Mouse (Mus musculus) layer of hippocampus, adult 2 months (tissue): ENCODE data around the gene Stau1. TPM values are rescaled to one million over a fixed set of nuclear protein-coding genes. Genes with fewer than 3 reads are reported as not detected.
"Not testable (repeated sequence)": the region's sequence is repeated elsewhere in the genome, so short reads cannot be mapped to it uniquely, and the experiment has no call there.

Source experiments
- DNase-seq, 2 experiments: peaks; one replicate each; pipeline ENCODE4 v3.0.0; 2022; ENCODE audit warnings: low spot score in 2 of 2
- H3K27ac ChIP-seq: fragments of 200-600 bp; 2 replicates; pipeline ENCODE4 v1.8.1; 2022
- H3K4me3 ChIP-seq: fragments of 200-600 bp; 2 replicates; pipeline ENCODE4 v1.8.1; 2022; ENCODE audit warnings: mild to moderate bottlenecking
- CTCF ChIP-seq: fragments of 200-600 bp; conservative IDR thresholded peaks from 2 replicates; pipeline ENCODE4 v1.8.1; 2022; ENCODE audit warnings: antibody characterized with exemption, mild to moderate bottlenecking, moderate library complexity
- total RNA-seq, 2 experiments: library from RNA; stranded (reverse); gene quantifications; 2 replicates each; pipeline ENCODE4 v1.2.3; 2021

Stau1 gene
- total RNA-seq, 2 experiments from 2014 or later: 64.3 to 66.4 TPM

DNA sequence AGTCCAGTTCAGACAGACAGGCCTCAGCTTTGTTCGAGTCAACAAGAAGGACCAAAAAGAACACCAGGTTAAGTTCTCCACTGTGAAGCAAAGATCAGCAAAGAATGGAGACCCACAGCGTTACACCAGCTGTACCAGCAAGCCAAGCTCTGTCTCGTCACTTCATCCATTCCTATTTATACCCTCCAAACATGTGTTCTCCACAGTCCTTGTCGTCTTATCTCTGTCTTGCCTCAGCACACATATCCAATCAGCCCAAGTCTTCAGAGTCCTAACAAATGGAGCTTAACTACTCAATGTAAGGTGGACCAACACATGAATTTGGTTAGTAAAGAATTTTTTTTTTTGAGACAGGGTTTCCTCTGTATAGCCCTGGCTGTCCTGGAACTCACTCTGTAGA, 13.4 kb upstream of the Stau1 start:
- no peak for DNase-seq
- H3K27ac ChIP-seq: no peak overlapping the region
- H3K4me3 ChIP-seq: no peak overlapping the region
- no peak for TF ChIP-seq CTCF

DNA sequence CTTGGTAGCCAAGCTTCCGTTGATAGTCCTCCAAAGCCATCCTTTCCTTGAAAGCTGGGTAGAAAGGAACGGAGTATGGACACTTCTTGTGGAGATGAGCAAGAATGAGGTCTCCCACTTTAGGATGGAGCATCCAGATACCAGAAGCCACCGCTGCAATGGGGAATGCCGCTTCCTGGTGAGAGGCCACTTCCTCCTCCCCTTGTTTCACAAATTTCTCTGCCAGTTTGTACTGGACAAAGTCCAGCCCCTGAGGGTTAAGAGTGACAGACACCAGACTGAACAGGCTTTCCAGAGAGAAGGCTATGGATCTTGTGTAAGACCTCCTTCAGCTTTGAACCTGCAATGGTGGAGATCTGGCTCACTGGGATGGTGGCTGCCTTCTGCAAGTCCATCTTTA, 11.5 kb upstream of the Stau1 start:
- DNase-seq, H3K4me3 ChIP-seq, H3K27ac ChIP-seq: not testable (repeated sequence)

DNA sequence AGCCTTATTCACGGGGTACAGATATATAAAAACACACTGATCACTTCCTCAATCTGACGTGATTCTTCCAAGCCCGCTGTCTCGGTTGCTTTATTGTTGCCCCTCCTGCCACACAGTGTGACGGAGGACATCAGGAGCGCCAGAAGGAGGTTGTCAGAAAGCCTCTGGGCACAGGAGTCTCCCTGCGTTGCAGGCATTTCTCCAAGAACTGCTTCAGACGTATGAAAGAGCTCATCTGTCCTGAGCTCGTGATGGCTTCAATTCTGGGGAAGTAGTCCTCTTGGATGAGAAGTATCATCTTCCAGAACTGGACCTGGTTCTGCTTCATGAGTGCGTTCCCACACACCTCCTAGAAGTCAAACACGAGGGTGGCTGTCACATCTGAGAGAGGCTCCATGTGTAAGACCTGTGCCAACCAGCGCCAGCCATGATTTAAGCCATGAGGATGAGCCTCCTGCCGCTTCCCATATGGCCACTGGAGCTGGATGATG, 10.9 kb upstream of the Stau1 start:
- no peak for DNase-seq
- TF ChIP-seq CTCF: no peak
- H3K4me3 ChIP-seq: no peak overlapping the region
- H3K27ac ChIP-seq: no peak overlapping the region

DNA sequence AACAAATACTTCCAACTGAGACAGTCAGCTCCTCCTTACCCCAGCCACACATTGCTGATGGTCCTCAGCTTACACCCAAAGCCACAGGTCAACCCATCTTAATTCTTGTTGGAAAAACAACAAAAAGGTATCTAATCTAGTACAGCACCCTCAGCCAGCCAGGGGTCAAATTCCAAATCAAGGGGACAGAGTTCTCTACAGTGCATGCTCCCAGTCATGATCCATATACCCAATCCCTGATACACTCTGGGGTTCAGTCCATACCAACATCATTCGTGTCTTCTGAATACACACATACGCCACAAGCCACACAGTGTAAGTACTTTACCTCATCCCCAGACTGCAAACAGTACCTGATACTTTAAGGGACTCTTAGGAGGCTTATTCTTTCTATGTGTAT, 10.3 kb upstream of the Stau1 start:
- TF ChIP-seq CTCF: no peak
- DNase-seq: no peak
- no peak overlapping the region for H3K4me3 ChIP-seq
- no peak overlapping the region for H3K27ac ChIP-seq

DNA sequence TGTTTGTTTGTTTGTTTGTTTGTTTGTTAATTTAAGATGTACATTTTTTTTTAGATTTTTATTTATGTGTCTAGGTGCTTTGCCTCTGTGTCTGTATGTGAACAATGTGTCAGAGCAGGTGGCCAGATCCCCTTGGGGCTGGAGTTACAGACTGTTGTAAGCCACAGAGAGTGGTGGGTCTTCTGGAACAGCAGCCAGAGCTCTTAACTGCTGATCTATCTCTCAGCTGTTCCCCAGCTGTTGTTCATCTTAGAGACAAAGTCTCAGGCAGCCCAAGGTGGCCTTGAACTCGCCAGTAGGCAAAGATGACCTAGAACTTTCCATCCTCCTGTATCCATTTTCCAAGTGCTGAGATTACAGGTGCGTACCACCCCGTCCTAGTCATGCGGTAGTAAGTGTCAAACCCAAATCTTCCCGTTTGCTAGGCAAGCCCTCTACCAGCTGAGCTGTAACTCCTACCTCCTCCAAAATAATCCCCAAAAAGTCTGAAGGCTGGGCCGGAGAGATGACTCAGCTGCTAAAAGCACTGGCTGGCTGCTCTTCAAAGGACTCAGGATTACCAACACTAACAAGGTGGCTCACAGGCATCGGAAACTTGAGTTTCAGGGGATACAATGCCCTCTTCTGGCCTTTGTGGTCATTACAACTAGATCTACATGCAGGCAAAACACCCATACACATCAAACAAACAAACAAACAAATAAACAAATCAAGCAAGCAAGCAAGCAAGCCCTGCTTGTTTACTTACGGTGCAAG, 8.2 kb upstream of the Stau1 start:
- Histone ChIP-seq H3K27ac (no peak overlapping the region), H3K4me3 (no peak overlapping the region)
- TF ChIP-seq CTCF: peak; percentile 92
- peak; percentile 74 to 77 for DNase-seq

DNA sequence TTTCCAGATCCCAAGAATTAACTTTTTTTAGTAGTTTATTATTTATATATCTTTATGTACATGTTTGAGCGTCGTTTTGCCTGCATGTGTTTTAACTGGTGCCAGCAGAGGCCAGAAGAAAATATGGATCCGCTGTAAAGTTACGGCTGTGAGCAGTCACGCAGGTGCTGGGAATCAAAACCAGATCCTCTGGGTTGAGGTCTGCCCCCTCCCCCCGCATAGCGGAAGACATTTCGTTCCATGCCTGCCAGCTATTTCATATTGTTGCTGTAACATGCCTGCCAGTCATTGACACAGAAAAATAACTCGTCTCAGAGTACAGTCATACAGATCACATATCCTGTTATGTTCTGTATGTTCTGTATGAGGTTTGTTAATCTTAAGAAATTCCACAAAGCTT, 5.4 kb upstream of the Stau1 start:
- no peak for TF ChIP-seq CTCF
- no peak for DNase-seq
- no peak overlapping the region for H3K4me3 ChIP-seq
- no peak overlapping the region for H3K27ac ChIP-seq

DNA sequence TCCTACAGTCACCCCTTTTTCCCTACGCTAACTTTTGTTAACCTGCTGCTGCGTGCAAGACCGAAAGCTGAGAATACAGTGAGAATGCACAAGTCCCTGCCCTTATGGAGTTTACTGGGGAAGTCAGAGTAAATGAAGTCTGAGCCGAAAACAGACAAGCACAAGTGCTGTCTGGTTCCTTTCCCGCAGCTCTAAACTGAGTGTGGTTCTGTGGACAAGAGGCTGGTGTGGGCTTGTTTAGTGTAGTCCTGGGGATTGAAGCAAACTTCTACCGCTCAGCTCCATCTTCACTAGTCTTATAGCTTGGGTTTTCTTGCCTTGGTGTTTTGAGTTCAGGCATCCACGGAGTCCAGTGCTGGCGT, 415 bp upstream of the Stau1 start:
- Histone ChIP-seq H3K4me3 (peak overlapping the region; percentile 82), H3K27ac (peak overlapping the region; percentile 98)
- no peak for DNase-seq
- TF ChIP-seq CTCF: no peak

DNA sequence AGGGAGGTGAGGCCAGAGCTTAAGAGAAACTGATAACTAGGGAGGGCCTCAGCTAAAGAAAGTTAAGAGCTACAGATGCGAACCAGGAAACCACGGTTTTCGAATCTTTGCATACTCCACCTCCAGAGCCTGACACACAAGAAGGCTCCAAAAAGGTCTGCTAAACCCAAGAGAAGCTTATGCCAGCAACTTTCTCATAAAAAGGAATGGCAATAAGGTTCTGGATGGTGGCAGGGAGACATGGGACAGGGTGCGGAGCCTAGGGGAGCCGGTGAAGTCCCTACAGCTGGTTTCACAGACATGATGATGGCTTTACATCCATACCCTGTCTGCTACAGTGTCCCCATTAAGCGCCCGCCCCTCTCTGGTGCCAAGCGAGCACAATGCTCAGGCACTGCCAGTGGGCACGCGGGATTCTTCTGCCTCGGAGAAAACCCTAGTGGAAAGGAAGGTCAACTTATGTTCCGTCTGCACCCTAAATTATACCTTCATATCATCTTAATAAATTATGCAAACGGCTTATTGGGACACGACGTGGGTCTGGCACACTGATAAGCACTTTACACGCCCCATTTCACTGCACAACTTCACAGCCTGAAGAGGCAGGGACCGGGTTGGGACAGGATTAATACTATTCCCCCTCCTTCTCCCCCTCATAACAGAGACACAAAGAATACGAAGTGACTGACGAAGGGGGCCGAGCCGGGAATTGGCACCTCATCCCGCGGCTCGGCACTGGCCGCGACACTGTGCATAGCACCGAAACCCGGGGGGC, 891 bp downstream of the Stau1 start:
- peak overlapping the region; percentile 82 for H3K4me3 ChIP-seq
- peak overlapping the region; percentile 98 for H3K27ac ChIP-seq
- TF ChIP-seq CTCF: no peak
- DNase-seq: no peak

DNA sequence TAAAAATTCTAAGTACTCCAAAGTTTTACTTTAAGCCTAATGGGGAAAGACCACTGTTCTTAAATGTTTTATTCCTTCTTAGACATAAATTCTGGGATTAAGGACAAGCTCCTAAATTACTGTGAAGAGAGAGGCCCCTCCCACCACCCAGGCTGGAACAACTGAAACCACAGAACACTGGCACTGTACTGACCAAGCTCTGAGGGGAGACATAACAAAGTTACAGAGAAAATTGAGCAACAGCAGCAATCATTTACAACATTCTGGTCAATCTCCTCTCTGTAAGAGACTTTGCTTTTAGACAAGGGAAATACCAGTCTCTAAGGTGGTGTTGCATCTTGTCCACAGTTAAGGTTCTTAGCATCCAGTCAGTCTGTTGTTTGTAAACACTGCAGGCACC, 4.2 kb downstream of the Stau1 start:
- DNase-seq: no peak
- no peak overlapping the region for H3K4me3 ChIP-seq
- H3K27ac ChIP-seq: no peak overlapping the region
- TF ChIP-seq CTCF: no peak

DNA sequence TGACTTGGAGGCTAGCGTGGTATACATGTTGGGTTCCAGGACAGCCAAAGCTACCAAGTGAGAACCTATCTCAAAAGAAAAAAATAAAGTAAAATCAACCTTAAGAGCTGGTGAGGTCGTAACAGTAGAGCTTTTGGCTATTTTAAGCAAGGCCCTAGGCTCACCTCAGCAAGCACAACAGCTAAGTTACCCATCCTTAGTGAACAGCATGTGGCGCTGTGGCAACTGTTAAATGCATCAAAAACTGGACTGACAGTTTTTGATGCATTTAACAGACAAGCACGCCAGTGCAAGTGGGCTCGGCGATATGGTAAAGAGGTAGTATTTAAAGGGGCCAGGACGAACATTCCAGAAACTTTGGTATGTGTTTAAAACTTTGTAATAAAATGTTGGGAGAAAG, 5.2 kb downstream of the Stau1 start:
- TF ChIP-seq CTCF: peak; percentile 27
- no peak overlapping the region for H3K27ac ChIP-seq
- H3K4me3 ChIP-seq: no peak overlapping the region
- DNase-seq: no peak

DNA sequence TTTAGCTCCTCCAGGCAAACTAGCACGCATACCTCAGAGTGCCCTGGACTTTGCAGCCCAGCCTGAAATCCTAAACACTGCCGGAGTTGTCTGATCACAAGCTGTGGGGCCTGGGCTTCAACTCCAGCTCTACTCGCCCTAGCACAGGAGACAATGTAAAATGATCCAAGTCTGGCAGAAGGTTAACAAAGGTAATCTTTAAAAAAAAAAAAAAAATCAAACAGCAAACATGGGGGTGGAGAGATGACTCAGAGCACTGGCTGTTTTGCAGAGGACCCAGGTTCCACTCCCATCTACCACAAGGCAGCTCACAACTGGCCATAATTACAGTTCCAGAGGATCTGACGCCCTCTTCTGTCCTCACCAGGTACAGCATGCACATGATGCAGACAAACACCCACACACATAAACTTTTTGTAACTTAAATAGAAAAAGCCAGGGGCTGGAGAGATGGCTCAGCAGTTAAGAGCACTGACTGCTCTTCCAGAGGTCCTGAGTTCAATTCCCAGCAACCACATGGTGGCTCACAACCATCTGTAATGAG, 12.7 kb downstream of the Stau1 start:
- H3K4me3 ChIP-seq: no peak overlapping the region
- TF ChIP-seq CTCF: peak; percentile 40
- DNase-seq: no peak

DNA sequence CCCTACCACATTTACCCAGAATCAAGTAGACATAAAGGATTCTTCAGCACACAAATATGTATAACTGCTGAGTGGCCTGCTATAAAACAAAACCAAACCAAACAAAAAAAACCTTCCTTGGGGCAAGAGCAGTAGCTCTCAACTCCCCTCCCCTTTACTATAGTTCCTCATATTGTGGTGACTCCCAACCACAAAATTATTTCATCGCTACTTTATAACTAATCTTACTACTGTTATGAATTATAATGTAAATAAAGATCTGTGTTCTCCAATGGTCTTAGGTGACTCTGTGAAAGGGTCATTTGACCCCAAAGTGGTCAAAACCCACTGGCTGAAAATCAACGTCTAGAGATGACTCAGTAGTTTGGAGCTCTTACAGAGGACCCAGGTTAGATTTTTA, 15.9 kb downstream of the Stau1 start:
- H3K4me3 ChIP-seq: no peak overlapping the region
- DNase-seq: no peak
- no peak overlapping the region for H3K27ac ChIP-seq
- no peak for TF ChIP-seq CTCF

More for the DNA sequence above, 12.7 kb downstream of the Stau1 start:
- no peak overlapping the region for H3K27ac ChIP-seq

DNA sequence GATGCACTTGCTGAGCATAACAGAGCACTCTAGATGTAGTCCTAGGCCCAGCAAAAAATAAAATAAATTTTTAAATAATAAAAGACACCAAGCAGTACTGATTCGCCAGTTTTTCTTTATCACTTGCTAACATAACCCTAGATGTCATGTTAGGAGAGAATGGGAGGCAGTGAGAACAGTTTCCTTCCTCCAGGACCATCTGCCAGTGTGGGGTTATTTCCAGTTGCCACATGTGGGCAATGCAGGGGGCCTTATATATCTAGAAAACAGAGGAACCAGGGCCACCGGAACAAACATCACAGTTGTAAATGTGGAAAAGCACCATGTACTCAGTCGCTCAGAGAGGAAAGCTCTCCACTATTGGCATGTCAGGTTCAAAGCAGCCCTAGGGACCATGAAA, 18.6 kb downstream of the Stau1 start:
- DNase-seq: no peak
- Histone ChIP-seq H3K27ac (peak overlapping the region; percentile 55), H3K4me3 (no peak overlapping the region)
- TF ChIP-seq CTCF: no peak
